Mouse (Mus musculus): Measurements from ENCODE around the gene Gng2.

Gene Gng2

DNA sequence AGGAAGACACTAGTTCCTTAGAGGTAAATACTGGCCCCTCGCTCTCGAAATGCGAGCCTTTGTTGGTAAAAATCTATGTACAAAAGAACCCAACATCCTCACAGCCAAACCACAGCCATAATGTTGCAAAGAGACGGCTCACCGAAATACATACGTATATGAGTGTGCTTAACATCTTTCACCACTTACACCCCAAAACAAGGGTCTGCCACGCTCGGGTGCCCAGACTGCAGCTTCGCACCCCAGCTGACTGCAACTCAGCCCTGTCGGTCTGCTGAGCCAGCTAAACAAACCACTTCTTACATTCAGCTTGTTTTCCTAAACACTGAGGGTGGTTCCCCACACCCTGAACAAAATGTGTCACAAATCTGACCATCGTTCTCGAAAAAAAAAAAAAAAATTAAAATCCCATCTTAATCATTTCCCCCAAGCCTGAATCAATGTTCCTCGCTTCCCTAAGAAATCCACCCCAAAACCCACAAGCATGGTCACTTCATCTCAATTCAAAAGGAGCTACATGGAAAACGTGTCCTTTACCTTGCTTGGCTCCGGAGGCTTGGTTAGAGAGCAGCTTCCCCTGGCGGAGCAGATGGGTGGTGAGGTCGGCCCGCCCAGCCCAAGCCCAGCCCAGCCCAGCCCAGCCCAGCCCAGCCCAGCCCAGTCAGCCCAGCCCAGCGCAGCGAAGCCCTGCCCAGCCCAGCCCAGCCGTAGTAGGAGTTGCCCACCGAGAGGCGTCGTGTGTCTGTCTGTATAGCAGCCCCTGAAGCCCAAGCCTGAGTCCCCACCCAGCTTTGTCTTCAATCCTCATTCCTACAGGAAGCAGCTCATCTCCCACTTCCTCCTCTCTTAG lies 781 bp downstream of the Gng2 start:
- DNase-seq (ENCODE audit: low spot score), result peak; percentile 83

DNA sequence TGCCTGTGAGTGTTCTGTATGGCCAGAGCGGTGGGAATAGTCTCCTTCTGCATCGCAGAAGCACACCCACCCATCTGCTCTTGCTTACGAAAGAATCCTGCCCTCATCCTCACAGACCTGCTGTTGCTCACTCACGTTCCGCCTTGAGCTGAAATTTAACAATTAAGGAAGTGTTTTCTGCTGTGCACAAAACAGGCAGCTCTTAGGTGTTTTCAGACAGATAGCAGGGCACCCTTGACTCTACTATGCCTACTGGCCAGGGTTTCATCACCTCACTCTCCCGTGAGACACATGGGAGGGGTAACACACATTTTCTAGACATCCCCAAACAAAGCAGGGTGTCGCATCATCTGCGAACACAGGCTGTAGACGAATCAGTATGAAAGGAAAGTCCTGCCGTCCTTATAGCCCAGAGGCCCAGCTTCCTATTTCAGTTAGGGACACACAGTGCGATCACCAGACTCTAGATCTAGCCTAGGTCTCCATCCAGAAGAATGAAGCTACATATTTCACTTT lies 2.4 kb downstream of the Gng2 start:
- DNase-seq (ENCODE audit: low spot score), result no peak

DNA sequence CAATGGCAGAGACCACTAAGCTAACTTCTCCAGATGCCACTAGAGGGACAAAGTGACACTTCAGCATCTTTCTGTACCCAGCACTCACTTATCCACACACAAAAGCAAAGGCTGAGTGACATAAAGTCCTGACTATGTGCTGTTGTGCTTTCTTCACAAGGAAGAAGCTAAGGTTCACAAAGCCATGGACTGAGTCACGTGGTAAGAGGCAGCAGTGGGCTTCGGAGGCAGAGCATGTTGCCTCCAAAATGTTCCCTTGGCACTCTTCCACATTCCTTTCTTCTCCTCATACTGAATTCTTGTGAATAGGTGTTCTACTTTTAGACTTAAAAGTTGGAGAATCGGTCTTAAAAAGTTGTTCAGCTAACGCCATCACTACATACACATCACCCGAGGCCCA lies 3.0 kb downstream of the Gng2 start:
- DNase-seq (ENCODE audit: low spot score), result no peak

DNA sequence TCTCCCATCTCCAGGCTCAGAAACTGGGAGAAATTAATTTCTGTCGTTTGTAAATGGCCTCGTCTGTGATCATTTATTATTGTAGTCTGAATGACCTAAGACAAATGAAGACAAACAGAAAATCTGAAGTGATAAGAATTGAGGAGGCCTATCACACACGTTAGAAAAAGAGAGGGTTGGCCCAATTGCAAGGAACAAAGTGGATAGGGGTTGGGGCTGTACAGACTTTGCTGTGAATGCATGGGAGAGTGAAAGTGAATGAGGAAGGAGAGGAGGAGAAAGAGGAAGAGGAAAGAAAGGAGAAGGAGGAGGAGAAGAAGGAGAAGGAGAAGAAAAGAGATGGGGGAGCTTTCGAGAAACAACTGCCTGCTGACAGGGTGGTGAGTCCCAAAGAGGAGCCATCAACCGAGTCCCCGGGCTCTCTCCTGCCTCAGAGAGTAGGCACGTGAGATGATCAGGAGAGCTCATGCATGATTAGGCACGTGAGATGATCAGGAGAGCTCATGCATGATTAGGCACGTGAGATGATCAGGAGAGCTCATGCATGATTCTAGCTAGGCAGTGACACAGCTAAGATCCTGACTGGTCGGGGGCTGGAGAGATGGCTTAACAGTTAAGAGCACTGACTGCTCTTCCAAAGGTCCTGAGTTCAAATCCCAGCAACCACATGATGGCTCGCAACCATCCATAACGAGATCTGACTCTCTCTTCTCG lies 5.0 kb downstream of the Gng2 start:
- no peak for DNase-seq (ENCODE audit: low spot score)

DNA sequence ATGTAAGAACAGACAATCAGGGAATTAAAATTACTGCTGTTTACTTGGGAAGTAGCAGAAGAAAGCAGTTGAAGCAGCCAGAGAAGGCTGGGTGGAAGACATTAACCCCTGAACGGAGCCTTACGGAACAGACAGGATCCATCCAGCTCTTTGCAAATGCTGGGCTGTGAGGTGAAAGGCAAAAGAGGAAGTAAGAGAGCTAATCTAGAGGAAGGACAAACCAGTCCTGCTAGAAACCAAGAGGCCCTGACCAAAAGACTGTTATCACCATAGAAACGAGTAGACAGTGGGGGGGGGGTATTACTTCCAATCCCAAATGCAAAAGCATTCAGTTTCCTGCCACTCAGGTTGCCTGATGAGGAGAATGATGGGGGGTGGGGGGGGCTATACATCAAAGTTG lies 6.6 kb downstream of the Gng2 start:
- no peak for DNase-seq (ENCODE audit: low spot score)

DNA sequence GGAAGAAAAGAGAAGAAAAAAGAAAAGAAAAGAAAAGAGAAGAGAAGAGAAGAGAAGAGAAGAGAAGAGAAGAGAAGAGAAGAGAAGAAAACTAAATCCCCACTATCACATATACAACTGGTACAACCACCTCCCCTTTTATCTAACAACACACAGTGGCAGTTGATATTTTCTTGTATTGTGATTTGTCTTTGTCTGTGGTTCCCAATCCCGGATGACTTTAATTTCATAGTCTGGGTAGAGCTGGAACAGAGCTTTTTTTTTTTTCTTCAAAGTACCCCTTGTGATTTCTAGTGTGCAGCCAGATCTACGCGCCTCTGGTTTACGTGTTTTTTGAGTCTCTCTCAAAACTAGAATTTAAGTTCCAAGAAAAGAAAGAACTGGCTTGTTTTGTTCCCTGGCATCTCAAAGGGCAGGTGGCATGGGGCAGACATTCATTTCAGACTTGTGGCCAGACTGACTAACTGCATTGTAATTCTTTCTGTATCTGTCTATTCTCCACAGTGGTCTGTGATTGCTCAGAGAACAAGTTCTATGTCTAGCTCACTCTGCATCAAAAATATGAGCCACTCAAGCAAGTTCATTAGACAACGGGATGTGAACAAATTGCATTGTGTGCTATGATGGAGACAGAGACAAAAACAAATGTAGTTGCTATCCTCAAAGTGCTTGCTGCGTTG lies 7.2 kb downstream of the Gng2 start:
- no peak for DNase-seq (ENCODE audit: low spot score)

DNA sequence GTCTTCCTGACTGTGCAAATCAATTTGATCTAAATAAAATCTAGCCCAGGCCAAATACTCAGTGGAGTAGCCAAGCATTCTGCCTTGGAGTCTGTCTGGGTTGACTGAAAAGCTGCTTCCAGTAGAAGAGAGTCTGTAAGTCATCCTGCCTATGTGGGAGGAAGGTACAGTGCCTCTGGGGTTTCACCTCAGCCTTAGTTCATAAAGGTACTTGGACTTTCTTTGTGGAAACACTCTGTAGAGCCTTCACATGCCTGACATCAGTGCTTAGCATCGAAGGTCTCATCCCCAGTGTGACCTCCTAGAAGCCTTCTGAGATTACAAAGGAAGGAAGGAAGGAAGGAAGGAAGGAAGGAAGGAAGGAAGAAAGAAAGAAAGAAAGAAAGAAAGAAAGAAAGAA lies 7.9 kb downstream of the Gng2 start:
- DNase-seq (ENCODE audit: low spot score), result no peak

DNA sequence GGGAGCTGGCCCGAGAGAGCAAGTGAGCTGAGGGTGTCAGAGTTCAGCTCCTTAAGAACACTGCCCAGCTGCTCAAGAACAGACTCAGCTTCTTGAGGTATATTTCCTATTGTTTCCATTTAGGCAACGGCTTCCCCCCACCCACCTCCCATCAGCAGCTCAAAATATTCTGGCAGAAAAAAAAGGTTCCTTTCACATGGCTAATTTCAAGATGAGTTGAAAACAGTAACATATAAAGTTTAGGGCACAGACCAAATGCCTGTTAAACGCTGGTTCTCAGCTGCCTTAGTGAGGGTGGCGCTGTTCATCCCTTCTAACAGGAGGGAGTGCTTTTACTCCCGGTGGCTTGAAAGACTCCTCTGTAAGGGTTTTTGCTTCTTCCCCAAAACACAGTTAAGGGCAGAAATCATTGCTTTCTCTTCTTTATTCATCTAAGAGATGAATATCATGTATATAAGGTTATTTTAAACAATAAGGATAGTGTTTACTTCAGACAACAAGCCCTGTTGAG lies 8.4 kb downstream of the Gng2 start:
- DNase-seq (ENCODE audit: low spot score), result no peak

DNA sequence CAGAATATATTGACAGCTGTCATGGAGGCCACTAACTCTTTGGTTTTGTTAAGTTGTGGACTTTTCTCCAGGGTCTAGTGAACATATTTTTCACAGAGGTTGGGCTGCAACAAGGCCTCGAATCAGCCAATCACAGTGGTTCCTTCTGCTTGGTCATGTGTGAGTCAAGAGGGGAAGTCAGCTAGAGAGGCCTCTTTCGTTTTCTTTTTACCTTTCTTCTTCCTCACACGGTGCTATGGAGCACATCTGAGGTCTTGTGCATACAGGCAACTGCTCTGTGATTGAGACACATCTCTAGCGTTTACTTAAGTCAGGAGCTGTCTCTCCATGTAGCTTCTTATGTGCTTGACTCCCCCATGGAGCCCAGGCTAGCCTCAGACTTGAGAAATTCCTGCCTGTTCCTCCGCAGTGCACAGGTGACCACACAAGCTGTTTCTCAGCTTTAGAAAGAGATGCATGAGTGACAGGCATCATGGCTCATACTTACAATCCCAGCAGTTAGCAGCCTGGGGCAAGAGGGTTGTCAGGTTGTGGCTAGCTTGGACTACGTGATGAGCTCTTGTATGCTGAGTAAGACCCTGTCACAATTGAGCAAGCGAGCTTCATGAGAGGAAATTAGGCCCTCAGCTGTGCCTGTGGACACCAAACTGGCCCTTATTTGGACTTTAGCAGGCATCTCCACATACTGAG lies 9.0 kb downstream of the Gng2 start:
- DNase-seq (ENCODE audit: low spot score), result no peak

DNA sequence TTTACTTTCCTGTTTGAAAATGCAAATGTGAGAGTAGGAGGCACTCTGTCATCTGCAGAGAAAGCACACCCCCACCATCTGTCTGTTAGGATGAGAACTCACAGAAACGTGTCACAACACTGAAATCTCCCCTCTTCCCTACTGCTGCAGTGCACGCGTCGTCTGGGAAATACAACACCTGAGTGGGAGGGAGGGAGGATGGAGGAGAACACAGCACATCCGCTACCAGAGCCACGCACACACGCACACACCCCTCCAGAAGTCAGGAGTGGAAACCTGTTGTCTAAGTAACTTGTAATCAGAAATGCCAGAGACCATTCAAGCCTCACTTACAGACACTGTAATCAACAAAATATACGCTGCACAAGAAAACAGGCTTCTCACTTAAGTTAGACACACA lies 9.9 kb downstream of the Gng2 start:
- DNase-seq (ENCODE audit: low spot score), result no peak

DNA sequence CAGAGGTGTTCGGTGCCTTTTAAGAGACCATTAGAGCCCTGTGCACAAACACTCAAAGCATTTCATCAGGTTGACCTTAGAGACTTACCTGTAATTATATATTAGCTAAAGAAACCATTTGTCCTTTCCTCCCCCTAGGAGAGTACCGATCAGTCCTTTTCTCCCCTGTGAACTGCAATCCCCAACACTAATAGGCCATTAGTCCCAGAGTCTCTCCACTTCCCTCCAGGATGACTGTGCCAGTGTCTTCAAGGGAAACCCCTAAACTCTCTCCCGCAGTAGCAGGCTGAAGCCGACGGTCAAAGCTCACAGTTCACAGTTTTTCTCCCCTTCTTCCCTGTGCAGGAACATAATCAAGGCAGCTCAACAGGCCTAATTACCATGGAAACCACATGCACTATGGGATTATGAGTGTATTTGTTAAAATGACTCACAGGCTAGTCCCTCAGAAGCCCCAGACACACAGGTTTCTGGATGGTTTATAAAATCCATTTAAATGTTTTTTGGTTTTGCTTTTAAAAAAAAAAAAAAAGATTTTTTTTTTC lies 13.4 kb downstream of the Gng2 start:
- DNase-seq (ENCODE audit: low spot score), result no peak

DNA sequence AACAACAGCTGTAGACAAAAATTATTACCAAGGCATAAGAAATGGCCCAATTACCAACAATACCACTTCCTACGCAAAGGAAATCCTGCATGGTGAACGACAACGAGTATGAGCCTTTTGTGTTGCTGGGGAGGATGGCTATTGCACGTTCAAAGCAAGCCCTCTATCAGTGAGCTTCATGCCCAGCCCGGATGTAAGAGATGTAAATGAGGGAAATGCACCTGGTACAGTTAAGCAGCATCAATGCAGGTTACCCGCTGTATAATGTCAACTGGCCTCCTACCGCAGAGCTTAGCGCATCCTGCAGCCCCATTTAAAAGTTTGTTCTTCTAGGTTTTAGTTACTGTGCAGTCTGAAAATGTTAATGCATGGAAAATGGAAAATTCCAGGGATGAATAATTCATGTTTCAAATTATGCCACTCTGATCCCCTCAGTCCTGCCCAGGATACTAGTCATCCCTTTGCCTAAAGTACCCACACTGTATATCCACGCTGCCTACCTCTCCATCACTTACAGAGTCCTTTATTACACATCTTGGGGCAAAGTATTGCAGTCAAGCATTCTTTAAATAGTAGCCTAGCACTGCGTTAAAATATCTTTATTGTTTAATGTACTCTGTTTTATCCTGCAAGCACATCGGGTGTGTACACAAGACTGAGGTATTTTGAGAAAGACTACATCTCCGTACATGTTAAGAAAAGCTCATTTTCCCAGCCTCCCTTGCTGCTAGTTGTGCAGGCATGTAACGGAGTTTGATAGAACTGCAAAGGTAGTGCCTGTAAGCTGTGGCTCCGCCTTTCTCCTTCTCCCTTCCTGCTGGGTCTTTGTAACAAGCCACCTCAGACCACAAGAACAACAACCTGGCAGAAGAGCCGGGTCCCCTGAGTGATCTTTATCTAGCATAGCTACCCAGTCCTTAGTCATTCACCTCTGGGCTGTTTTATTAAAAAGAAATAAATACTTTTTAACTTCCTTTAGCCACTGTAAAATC lies 15.2 kb downstream of the Gng2 start:
- no peak for DNase-seq (ENCODE audit: low spot score)

DNA sequence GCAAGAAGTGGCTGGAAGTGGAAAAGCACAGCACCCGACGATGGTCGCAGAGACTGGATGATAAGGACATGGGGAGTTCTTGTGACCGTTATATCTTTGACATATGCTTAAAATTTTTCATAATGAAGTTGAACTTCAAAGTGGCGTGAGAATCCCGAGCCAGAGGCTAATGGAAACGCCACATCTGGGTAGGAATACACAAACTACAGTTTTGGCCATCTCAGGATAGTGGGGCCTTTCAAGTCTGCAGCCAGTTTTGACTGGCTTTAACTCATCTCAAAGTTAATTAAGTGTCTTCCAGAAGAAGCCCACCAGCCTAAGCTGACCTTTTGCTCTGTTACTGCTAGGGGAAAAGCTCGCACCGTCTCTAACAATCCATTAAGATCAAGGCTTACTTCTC lies 17.6 kb downstream of the Gng2 start:
- DNase-seq (ENCODE audit: low spot score), result no peak

DNA sequence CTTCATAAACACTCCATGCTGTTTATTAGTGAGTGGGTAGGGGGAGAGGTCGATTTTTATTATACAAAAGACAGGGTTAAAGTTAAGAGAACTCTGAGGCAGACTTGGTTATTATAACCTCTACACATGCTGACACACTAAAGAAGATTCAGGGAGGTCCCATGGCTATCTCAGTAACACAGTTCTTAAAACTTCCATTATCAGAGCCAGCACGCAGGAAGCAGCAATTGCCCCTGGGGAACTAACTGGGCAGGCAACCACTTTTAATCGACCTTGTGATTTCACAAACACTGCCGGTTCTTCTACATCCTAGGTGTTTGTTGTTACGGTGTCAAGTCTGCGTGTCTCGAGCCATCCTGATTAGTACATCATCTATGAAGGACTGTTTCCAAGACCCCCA lies 22.4 kb downstream of the Gng2 start:
- no peak for DNase-seq (ENCODE audit: low spot score)

DNA sequence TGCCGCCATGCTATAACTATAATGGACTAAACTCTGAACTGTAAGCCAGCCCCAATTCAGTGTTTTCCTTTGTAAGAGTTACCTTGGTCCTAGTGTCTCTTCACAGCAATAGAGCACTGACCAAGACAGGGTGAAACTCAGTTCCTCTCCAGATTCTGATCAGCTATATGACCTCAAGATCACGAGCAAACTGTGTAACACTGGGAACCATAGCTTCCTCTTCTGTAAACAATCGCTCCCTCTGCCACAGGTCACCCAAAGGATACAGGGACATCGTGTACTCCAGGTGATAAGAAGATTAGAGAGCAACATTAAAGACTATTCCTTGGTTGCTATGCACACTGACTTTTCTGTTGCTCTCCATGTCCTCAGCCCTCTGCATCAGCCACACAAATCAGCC lies 26.6 kb downstream of the Gng2 start:
- no peak for DNase-seq (ENCODE audit: low spot score)

DNA sequence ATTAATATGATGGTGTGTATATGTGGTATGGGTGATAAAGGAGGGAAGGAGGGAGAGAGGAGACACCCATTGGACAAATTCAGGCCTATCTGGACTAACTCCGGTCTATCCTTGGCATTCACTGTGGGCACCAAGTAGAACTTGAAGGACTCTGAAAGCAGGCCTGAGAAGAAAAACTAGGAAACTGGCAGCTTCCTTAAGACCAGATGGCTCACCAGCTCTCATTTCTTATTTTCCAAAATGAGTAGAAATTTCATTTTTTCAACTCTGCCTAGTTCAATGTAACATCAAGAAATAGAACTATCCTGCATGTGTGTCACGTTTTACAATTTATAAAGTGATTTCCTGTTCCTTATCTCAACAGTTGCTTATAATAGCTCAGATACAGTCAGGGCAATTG lies 28.0 kb downstream of the Gng2 start:
- DNase-seq (ENCODE audit: low spot score), result no peak

DNA sequence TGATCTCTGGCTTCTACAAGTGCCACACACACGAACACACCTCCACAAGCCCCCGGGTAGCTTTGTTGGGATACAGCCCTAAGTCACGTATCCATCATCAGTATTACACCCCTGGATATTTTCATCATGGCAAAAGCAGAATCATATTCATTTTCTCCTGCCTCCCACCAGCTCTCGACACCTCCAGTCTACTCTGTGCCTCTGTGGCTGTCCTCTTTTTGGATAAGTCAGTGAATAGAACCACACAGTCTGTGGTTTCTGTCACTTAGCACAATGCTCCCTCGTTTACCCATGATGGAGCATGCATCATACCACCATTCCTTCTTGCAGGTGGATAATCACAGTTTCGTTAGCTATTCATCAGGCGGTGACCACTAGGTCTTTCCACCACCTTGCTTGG lies 31.2 kb downstream of the Gng2 start:
- no peak for DNase-seq (ENCODE audit: low spot score)

DNA sequence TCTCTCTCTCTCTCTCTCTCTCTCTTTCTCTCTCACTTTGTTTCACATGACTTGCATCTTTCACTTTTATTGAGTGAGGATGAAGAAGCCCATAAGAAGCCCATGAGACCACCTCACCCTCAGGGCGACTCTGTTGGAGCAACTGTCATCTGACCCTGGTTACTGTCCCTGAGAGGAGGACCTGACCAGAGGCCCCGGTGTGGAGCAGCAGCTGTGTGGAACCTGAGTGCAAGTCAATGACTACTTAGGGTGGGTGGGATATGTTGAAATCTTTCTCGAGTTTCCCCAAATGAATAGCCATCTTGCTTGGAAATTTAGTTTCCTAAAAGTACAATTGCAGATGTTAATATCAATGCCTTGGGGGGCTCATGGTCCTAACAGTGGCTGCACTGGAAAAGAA lies 34.7 kb downstream of the Gng2 start:
- no peak for DNase-seq (ENCODE audit: low spot score)

DNA sequence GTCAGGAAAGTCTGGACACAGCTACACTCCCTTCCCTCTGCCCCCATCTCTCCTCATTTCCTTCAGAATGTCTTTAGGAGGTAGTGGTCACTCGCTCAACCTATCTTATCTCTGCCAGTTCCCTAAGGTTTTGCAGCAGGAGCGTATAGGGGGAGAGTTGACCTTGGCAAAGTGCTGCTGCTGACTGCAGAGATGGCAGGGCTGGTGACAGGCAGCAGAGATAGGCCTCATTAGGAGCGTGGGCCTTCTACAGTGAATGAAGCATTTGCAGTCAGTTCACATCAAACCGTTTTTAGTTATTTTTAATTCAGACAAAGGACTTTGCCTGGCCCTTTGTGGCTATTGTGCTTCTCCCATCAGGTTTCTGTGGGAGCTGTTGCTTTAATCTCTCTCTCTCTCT lies 35.1 kb downstream of the Gng2 start:
- DNase-seq (ENCODE audit: low spot score), result peak; percentile 26

DNA sequence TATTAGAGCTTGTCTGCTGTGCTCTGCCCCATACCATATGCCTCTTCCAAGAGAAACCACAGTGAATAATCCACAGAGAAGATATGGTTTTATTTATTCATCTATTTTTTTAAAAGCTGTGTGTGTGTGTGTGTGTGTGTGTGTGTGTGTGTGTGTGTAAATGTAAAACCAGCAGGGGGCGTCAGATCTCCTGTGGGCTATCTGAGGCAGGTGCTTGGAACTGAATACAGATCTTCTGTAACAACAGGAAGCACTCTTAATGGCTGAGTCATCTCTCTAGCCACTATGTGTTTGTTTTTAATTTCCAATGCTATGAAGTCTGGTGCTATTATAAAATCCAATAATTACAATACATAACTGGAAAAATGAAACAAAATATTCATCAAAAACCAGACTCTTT lies 37.4 kb downstream of the Gng2 start:
- DNase-seq (ENCODE audit: low spot score), result no peak

DNA sequence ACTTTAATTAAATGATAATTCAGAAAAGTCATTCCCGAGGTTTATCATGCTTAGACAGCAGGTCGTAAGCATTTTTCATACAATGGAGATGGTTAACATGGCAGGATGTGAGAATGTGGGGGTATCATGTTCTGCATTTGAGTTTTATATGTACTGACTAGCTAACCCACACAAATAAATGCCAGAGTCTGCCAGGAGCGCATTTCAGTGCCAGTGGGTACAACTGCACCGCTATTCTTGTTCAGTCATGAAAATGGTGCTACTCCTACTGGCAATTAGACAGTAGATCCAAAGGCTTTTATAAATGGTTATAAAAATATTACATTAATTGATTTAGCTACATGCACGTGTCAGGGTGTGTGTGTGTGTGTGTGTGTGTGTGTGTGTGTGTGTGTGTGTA lies 38.9 kb downstream of the Gng2 start:
- DNase-seq (ENCODE audit: low spot score), result no peak

All from retina, embryonic 14.5 days (tissue).